Mouse (Mus musculus) hindbrain, embryonic 14.5 days (tissue): ENCODE measurements around the gene Pacrg. TPM values are rescaled to one million over a fixed set of nuclear protein-coding genes. Genes with fewer than 3 reads are reported as not detected.

Experiments
- ATAC-seq: fragments of 200-750 bp; cut with Nextera tagmentation; 2 replicates; pipeline ENCODE4 v1.8.0; 2017; ENCODE audit warnings: moderate number of reproducible peaks, mild to moderate bottlenecking, moderate TSS enrichment, moderate library complexity; ENCODE audit not compliant: low FRiP score
- DNase-seq: peaks from one replicate; pipeline ENCODE4 v3.0.0-alpha.2; 2015; ENCODE audit warnings: low spot score
- H3K27ac ChIP-seq: fragments of 300-500 bp; sonication (generic); 2 replicates; pipeline ENCODE4 v1.5.1; 2014; ENCODE audit warnings: mild to moderate bottlenecking, moderate library complexity
- H3K27me3 ChIP-seq: fragments of 300-500 bp; sonication (generic); 2 replicates; pipeline ENCODE4 v1.6.1; 2014; ENCODE audit warnings: mild to moderate bottlenecking, low read length, mixed read lengths; ENCODE audit not compliant: control insufficient read depth, insufficient read depth
- H3K36me3 ChIP-seq: fragments of 300-500 bp; sonication (generic); replicated peaks from 2 replicates; pipeline ENCODE4 v1.6.1; 2014; ENCODE audit not compliant: control insufficient read depth, insufficient read depth
- H3K4me1 ChIP-seq: fragments of 300-500 bp; sonication (generic); replicated peaks from 2 replicates; pipeline ENCODE4 v1.6.1; 2014; ENCODE audit warnings: antibody characterized with exemption, low read length, mixed read lengths; ENCODE audit not compliant: control insufficient read depth, insufficient read depth
- H3K4me2 ChIP-seq: fragments of 300-500 bp; sonication (generic); replicated peaks from 2 replicates; pipeline ENCODE4 v1.6.1; 2014; ENCODE audit warnings: mild to moderate bottlenecking, moderate library complexity
- H3K4me3 ChIP-seq: fragments of 300-500 bp; sonication (generic); replicated peaks from 2 replicates; pipeline ENCODE4 v1.5.1; 2014; ENCODE audit warnings: mild to moderate bottlenecking, low read length
- H3K9ac ChIP-seq: fragments of 300-500 bp; sonication (generic); 2 replicates; pipeline ENCODE4 v1.6.1; 2014
- H3K9me3 ChIP-seq: fragments of 300-500 bp; sonication (generic); 2 replicates; pipeline ENCODE4 v1.6.1; 2016; ENCODE audit warnings: low read length; ENCODE audit not compliant: control insufficient read depth
- WGBS: fragments of 180-500 bp; shearing (Covaris S2); extraction: QIAGEN DNeasy Blood & Tissue Kit; methylation state at CpG from one replicate; pipeline ENCODE4 v1.1.7; 2014; 5-methylcytosine and 5-hydroxymethylcytosine counted together
- polyA plus RNA-seq: library from polyadenylated mRNA; unstranded; fragments of >200 nt; fragmentation: Nextera tagmentation; extraction: Ambion mirVana; gene quantifications from 2 replicates; pipeline ENCODE4 v1.2.1, GENCODE M21; 2014

Pacrg gene
- polyA plus RNA-seq, 1 experiment from 2014 or later: 21.9 TPM

DNA sequence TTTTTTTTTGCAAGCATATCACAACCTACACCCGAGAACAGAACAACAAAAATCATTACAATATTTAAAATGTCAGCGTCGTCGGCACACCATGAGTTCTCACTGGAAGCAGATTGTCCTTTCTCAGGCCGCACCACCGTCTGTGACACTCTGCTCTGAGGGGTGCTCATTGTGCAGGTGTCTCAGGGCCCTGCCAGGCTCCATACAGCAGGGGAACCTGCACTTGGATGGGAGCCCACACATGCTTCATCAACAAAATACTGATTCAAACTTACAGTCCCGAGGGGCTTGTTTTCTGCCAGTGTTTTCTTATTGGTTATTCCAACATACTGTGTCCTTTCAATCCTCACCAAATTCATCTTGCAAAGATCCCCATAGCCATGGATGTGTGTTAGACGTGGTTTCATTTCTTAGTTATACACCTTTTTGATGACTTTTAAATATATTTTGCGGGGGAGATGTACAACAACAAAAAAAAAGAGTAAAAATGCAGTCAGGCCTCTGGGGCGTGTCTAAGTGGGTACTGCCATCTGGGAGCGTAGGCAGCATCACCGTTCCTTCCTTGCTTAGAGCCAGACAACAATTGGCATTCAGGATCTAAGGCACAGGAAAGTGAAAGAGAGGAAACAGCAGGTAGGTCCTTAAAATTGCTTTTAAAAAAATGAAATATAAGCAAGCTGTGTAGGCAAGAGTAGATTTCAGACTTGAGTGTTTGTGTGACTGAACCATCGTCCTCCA is 32.7 kb downstream of the Pacrg start:
- Histone ChIP-seq H3K4me1 (no peaks in the 10 kb centered on the region), H3K4me2 (no peak overlapping the region), H3K36me3 (no peaks in the 10 kb centered on the region), H3K9ac (no peak overlapping the region), H3K27me3 (no peaks in the 10 kb centered on the region), H3K9me3 (no peaks in the 10 kb centered on the region), H3K4me3 (no peak overlapping the region), H3K27ac (no peak overlapping the region)
- ATAC-seq (no peak), DNase-seq (no peak)
- WGBS: 59% methylated on average over 13 of the region's 13 CpGs

DNA sequence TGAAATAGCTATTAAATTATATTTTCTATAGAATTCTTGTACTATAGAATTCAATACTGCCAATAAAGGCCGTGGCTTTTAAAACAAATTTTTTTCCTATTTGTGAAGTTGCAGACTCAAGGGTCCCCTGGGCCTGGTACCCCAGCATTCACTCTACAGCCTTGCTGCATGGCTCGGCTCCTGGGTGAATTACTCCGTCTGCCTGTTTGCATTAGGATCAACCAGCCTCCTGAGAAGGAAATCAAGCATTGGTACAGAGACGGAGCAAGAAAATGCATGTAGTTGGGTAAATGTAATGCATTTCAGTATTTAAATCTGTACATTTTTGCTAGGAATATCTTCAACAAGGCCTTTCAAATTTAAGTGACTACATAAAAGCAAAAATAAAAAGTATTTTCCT is 33.4 kb downstream of the Pacrg start:
- Histone ChIP-seq H3K36me3 (no peaks in the 10 kb centered on the region), H3K27ac (no peak overlapping the region), H3K4me1 (no peaks in the 10 kb centered on the region), H3K4me3 (no peak overlapping the region), H3K4me2 (no peak overlapping the region), H3K27me3 (no peaks in the 10 kb centered on the region), H3K9me3 (no peaks in the 10 kb centered on the region), H3K9ac (no peak overlapping the region)
- DNase-seq: no peak
- WGBS: 71% methylated on average over 4 of the region's 4 CpGs
- ATAC-seq: no peak

DNA sequence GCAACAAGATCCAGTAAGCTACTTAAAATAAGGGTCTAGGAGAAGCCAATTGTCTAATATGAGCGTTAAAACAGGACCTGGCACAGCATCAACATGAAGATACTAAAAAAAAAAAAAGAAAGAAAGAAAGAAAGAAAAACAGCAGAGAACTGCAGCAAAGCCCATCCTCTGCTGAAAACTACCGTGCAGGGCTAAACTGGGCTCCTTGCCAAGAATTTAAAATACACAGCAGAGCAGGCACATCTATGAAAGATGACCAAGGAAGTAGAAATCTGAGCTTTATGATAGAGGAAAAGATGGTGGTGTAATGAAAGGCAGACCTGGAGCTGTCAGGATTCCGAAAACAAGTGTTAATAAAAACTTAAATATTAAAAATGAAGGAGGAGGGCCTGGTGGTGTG is 48.5 kb downstream of the Pacrg start:
- whole genome bisulfite sequencing: 45% methylated on average over 3 of the region's 3 CpGs
- H3K36me3 ChIP-seq: no peaks in the 10 kb centered on the region
- no peak overlapping the region for H3K4me2 ChIP-seq
- 0 out of 2 replicates have a peak overlapping the region, but pooled peaks have one; percentile 11 for H3K27ac ChIP-seq
- H3K4me3 ChIP-seq: no peak overlapping the region
- no peaks in the 10 kb centered on the region for H3K9me3 ChIP-seq
- H3K9ac ChIP-seq: no peak overlapping the region
- H3K27me3 ChIP-seq: no peaks in the 10 kb centered on the region
- H3K4me1 ChIP-seq: 0 out of 2 replicates have a peak, but pooled peaks cover 7% of the 10 kb centered on the region
- no peak for ATAC-seq
- peak; percentile 55 for DNase-seq

- H3K4me2 ChIP-seq: no peak overlapping the region
- no peaks in the 10 kb centered on the region for H3K36me3 ChIP-seq
- H3K27me3 ChIP-seq: no peaks in the 10 kb centered on the region
- no peak overlapping the region for H3K9ac ChIP-seq
- 0 out of 2 replicates have a peak overlapping the region, but pooled peaks have one; percentile 26 for H3K27ac ChIP-seq
- H3K4me3 ChIP-seq: no peak overlapping the region
- ATAC-seq (no peak), DNase-seq (no peak)
- whole genome bisulfite sequencing: 59% methylated on average over 4 of the region's 4 CpGs
- H3K9me3 ChIP-seq: no peaks in the 10 kb centered on the region
- H3K4me1 ChIP-seq: no peaks in the 10 kb centered on the region
Observed at GRCm38 (mm10) chr17:10784401-10784920, 55.6 kb downstream of the Pacrg start.

DNA sequence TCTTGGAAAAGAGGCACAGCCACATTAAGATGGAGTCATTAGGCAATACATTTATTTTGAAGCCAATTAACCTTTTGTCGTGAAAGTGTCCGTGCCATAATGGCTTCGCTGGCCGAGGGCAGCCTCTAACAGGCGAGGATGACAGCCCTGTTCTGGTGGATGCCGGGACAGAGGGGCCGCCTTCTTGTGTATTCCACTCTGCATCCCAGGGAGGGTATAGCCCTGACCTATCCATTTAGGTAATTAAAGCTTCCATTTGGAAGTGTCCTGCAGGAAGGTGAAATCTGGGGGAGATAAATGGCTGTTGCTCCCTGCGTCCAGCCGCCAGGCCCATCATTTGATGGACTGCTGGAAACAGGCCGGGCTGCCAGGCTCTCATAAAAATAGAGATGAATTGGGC is 63.6 kb downstream of the Pacrg start:
- WGBS: 27% methylated on average over 10 of the region's 10 CpGs
- peak; percentile 37; the same call in 1 of the 2 replicates for ATAC-seq
- no peak overlapping the region for H3K9ac ChIP-seq
- H3K4me2 ChIP-seq: no peak overlapping the region
- H3K4me3 ChIP-seq: no peak overlapping the region
- no peaks in the 10 kb centered on the region for H3K9me3 ChIP-seq
- H3K4me1 ChIP-seq: peaks cover 15% of the 10 kb centered on the region; the same call in 1 of the 2 replicates
- H3K27ac ChIP-seq: peak overlapping the region; percentile 3; the same call in 1 of the 2 replicates
- H3K36me3 ChIP-seq: no peaks in the 10 kb centered on the region
- DNase-seq: no peak
- H3K27me3 ChIP-seq: no peaks in the 10 kb centered on the region

DNA sequence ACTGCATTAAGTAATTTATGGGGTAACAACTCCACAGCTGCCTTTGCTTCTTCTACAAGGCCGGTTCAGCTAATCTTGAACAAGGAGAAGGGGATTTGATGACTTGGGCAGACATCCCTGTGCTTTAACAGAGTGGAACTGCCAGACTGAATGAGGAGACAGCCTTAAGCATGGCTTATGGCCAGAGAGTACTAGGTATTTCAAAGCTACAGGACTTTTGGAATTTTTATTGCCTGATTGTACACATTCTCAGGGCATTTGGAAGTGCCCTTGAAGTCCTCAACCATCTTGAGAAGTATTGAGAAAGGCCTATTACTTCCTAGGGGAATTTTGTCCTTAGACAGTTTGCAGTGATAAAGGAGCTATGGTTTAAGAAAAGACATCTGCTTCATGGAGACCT is 65.6 kb downstream of the Pacrg start:
- no peak overlapping the region for H3K9ac ChIP-seq
- ATAC-seq (no peak), DNase-seq (no peak)
- H3K4me1 ChIP-seq: peaks cover 15% of the 10 kb centered on the region; the same call in 1 of the 2 replicates
- no peaks in the 10 kb centered on the region for H3K9me3 ChIP-seq
- no peaks in the 10 kb centered on the region for H3K27me3 ChIP-seq
- 78% methylated on average over 1 of the region's 1 CpGs for WGBS
- H3K27ac ChIP-seq: no peak overlapping the region
- H3K36me3 ChIP-seq: no peaks in the 10 kb centered on the region
- no peak overlapping the region for H3K4me2 ChIP-seq
- no peak overlapping the region for H3K4me3 ChIP-seq

- DNase-seq (no peak), ATAC-seq (no peak)
- Histone ChIP-seq H3K4me2 (no peak overlapping the region), H3K36me3 (no peaks in the 10 kb centered on the region), H3K9ac (no peak overlapping the region), H3K4me1 (peaks cover 11% of the 10 kb centered on the region; the same call in 1 of the 2 replicates), H3K27ac (no peak overlapping the region), H3K9me3 (no peaks in the 10 kb centered on the region), H3K27me3 (no peaks in the 10 kb centered on the region), H3K4me3 (no peak overlapping the region)
- WGBS: 62% methylated on average over 3 of the region's 3 CpGs
Observed at GRCm38 (mm10) chr17:10772207-10772606, 67.9 kb downstream of the Pacrg start.

- H3K27me3 ChIP-seq: no peaks in the 10 kb centered on the region
- no peaks in the 10 kb centered on the region for H3K36me3 ChIP-seq
- H3K4me1 ChIP-seq: no peaks in the 10 kb centered on the region
- 56% methylated on average over 6 of the region's 6 CpGs for WGBS
- no peak overlapping the region for H3K4me3 ChIP-seq
- no peak overlapping the region for H3K4me2 ChIP-seq
- ATAC-seq: no peak
- no peak overlapping the region for H3K9ac ChIP-seq
- H3K27ac ChIP-seq: no peak overlapping the region
- no peak for DNase-seq
- no peaks in the 10 kb centered on the region for H3K9me3 ChIP-seq
Observed at GRCm38 (mm10) chr17:10769873-10770272, 70.2 kb downstream of the Pacrg start.

- H3K27ac ChIP-seq: no peak overlapping the region
- 87% methylated on average over 10 of the region's 10 CpGs for WGBS
- no peak overlapping the region for H3K4me2 ChIP-seq
- ATAC-seq: no peak
- no peaks in the 10 kb centered on the region for H3K36me3 ChIP-seq
- H3K9me3 ChIP-seq: no peaks in the 10 kb centered on the region
- H3K27me3 ChIP-seq: no peaks in the 10 kb centered on the region
- H3K4me3 ChIP-seq: no peak overlapping the region
- no peak overlapping the region for H3K9ac ChIP-seq
- no peak for DNase-seq
- H3K4me1 ChIP-seq: no peaks in the 10 kb centered on the region
Observed at GRCm38 (mm10) chr17:10766735-10767406, 73.2 kb downstream of the Pacrg start.
